Mouse (Mus musculus): ENCODE results near the gene Snurf.

Gene Snurf

DNA sequence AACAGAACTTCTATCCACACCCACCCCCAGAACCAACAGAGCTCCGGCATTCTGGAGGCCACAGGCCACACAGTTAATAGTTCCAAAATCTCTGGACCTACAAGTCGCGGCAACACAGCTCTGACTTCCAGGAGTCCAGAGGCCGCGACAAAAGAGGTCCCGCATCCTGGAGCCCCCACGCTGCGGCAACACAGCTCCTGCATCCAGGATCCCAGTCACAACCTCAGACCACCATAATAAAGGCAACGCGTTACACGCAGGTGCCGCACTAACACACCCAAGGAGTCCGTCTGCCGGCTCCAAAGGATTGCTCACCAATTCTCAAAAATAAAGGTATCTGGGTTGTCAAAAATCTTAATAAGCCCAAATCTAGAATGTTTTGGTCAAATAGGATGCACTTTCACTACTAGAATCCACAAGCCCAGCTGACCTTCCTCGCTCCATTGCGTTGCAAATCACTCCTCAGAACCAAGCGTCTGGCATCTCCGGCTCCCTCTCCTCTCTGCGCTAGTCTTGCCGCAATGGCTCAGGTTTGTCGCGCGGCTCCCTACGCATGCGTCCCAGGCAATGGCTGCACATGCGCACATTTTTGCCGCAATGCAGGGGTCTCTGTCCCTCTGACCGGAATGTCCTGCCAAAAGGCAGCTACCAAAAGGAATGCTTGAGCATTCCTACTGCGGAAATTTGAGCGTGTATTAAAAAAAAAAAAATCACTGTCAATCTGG, at the start of gene Snurf, which contains the start of gene Gm38393:
Gene Snurf, minus strand, starts transcription at position 444 of the 725 bp plus-strand sequence.
Gene Gm38393, minus strand, starts transcription at position 459 of the 725 bp plus-strand sequence.
- peak; percentile 66 for DNase-seq

DNA sequence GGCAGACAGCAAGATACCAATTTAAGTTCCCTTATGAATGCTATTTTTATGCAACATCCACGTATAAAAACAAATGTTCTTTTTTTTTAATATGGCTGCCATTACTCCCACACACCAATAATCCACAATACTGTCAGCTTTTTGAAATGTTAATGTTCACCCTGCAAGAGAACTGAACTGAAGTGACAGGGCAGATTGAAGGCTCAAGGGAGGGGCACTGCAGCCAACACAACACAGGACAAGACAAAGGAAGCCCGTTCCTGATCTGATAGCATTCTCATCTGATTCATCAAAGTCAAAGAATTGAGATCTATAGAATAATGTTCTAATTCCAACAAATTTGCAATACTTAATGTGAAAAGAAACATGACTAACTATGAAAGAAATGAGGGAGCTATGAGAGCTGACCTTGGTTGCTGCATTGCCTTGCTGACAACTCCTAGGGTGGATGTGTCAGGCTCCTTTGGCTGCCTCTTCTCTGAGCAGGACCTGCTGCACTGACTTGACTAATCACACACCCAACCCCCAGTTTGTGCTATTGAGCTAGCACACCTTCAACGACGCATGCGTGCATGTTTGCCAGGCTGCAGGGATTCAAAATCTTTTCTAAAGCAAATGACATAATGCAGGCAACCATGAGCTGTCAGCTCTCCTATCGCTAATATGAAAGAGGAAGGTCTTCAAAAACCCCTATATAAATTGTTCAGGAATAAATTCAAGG, 42.8 kb upstream of the Snurf start:
- DNase-seq: no peak

DNA sequence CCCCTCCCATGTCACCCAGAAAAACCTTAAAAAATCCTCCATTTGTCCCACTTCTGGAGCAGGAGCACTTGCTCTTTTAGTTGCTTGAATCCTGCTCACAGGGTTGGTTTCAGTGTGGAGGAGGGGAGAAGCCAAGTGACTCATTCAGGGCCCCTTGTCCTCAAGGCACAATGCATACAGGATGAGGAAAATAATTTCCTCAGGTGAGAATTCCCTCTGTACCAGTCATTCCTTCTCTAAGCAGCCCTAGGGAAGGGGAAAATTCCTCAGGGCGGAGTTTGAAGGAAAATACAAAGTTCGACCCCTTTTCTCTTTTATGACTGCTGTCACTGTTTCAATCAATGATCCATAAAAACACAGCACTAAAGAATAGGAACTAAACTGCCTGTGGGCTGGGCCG, 8.3 kb upstream of the Snurf start:
- DNase-seq: no peak

DNA sequence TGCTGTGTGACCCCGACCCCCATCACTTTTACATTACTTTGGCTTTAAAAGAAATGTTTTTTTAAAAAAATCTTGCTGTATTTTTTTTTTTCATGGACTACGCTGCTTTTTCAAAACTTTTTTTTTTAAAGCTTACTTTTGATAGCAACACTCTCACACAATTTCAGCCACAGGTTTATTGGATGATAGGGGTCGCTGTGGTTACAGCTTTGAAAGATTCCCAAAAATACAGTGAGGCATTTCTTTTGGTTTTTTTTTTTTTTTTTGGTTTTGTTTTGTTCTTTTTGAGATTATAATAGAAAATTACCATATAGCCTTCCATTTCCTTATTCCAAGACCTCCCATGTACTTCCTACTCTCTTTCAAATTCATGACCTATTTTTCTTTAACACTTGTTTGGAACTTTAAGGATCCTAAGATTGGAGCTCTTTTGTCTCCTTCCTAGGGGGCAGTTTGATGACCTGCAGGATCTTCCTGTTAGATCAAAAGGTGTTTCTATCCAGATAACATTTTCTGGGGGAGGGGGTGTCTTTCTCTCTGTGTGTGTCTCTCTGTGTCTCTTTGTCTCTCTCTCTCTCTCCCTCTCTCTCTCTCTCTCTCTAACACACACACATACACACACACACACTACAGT, 3.0 kb upstream of the Snurf start:
- DNase-seq: no peak

GRCm38 (mm10) chr7:60006262-60006661, 1.4 kb upstream of the Snurf start:
- DNase-seq: no peak

DNA sequence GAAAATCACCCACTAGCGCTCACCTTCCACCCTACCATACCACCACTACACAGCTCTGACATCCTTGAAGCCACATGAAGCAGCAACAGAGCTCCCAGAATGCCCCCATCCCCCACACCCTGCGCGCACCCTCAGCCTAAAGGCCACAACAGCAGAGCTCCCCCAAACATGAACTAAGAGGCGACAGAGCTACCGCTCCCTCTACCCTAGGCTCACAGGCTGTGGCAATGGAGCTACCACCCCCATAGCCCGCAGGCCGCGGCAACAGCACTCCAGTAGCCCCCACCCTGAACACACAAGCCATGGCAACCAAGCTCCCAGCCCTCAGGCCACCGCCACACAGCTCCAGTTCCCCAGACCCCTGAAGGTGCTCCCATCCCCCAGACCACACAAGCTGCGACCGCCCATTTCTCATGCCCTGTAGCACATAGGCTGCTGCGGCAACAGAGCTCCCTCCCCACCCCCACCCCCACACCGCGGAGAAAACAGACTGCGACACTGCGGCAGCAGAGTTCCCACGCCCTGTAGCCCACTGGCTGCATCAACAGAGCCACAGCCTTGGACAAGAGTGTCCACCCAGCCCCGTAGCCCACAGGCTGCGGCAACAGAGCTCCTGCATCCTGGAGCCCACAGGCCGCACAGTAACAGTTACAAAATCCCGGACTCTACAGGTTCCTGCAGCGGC, 786 bp downstream of the Snurf start:
- peak; percentile 26 for DNase-seq

GRCm38 (mm10) chr7:60003006-60003865, 1.6 kb downstream of the Snurf start:
- no peak for DNase-seq

DNA sequence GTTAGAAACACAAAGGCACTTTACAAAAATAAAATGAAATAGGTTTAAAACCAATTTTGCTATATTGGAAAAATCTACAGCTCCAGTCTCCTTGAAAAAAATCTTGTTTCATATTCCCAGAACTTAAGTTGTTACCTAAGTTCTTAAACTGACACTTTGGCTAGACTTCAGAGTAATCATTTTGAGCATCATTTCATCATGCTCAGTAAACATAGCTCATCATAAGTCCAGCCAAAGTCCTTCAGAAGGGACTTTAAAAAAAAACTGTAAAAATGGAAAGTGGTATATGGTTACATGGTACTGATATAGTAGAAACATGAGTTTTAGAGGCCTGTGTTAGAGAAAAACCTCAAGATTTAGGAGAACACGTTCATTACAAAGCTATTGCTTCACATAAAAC, 26.2 kb downstream of the Snurf start:
- no peak for DNase-seq

All from kidney, adult 18-20 months (tissue).